25 mouse cellular contexts compared by ENCODE assay signal in the genomic region with DNA sequence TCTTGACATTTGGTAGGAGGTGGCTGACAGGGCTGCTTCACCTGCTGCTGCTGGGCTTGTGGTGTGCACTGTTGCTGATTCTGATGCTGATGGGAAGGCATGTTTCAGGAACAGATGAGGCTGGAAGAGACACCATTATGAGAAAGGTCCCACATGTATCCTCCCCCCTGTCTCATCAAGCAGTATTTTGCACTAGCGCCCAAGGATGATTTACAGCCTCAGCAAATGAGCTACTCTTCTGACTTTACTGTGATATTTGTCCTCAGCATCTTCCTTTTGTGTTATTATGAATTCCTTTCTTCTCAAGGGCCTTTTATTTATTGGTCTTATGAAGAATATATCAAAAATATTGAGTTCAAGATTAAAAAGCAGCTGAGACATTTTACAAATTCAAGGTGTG. TPM values are rescaled to one million over a fixed set of nuclear protein-coding genes. Genes with fewer than 3 reads are reported as not detected.
"Had no signal": no experiment of that assay in that cellular context is flagged by ENCODE, and none has a peak within 500 bp of the region (broad histone marks: within the 10 kb centered on the region; RNA-seq: fewer than 3 reads in every experiment).

A gene (minus strand): TSS at position 101 of the 400 bp plus-strand sequence.

- H3K9ac ChIP-seq: neural tube, embryonic 13.5 days; neural tube, embryonic 15.5 days; stomach, embryonic 15.5 days had no signal

- H3K36me3 ChIP-seq: neural tube, embryonic 13.5 days; neural tube, embryonic 15.5 days; stomach, embryonic 15.5 days had no signal

- H3K27ac ChIP-seq: neural tube, embryonic 13.5 days; neural tube, embryonic 15.5 days; stomach, embryonic 15.5 days; stomach, postnatal 0 days had no signal

- H3K27me3 ChIP-seq: neural tube, embryonic 13.5 days; neural tube, embryonic 15.5 days; stomach, embryonic 15.5 days had no signal

- H3K4me1 ChIP-seq: neural tube, embryonic 13.5 days; neural tube, embryonic 15.5 days; stomach, embryonic 15.5 days had no signal

- H3K4me3 ChIP-seq: neural tube, embryonic 13.5 days; neural tube, embryonic 15.5 days; stomach, embryonic 15.5 days had no signal

- DNase-seq: retina, postnatal 1 day; right cerebral cortex, adult 18-20 months; right cerebral cortex, postnatal 14 days; right cerebral cortex, postnatal 25 days; right cerebral cortex, postnatal 4 days; spleen, adult 18-20 months; thymus, adult 18-20 months; thymus, adult 2 months; thymus, postnatal 14 days; thymus, postnatal 25 days; thymus, postnatal 36 days; thymus, postnatal 4 days had no signal

RNA-seq across cellular contexts. Expression of the gene that starts here (rescaled TPM):
- total RNA-seq: neutrophil, adult 5-6 weeks had no signal
- polyA plus RNA-seq: neural tube, embryonic 13.5 days; neural tube, embryonic 14.5 days; neural tube, embryonic 15.5 days; small intestine, adult 2 months; spleen, adult 2 months; stomach, embryonic 14.5 days; stomach, embryonic 15.5 days; stomach, embryonic 16.5 days; testis, adult 2 months; thymus, adult 2 months; thymus, postnatal 0 days; urinary bladder, adult 2 months had no signal
